Mouse (Mus musculus) cerebellum, adult 9-11 months (tissue): Measurements from ENCODE around the gene Psmb5.
A peak's percentile ranks its signal among the peaks of the same experiment; 100 is the strongest.

Experiments
- DNase-seq: peaks from one replicate; pipeline ENCODE4 v3.0.0; 2022

Gene Psmb5

GRCm38 (mm10) chr14:54591056-54591455, 26.8 kb downstream of the Psmb5 start:
- DNase-seq = no peak

GRCm38 (mm10) chr14:54583681-54584338, 34.0 kb downstream of the Psmb5 start:
- DNase-seq = peak; percentile 51

- DNase-seq = no peak
These were observed 35.3 kb downstream of the Psmb5 start for GRCm38 (mm10) chr14:54582536-54582935.

DNA sequence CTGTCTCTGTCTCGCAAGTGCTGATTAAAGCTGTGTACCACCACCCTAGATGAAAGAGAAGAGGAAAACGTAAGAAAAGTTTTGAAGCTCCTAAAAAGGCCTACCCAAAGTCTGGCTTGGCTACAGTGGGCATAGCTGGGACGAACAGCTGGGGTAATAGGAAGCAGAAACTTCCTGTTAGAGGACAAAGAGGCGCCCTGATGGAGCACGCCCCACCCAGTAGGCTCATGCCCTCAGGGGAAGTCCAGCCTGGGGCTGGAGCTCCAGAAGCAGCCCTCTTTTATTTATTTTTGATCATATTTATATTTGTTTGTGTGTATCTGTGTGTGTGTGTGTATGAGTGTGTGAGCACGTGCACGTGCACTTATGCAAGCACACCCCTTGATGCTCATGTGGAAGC, 38.2 kb downstream of the Psmb5 start:
- no peak for DNase-seq

GRCm38 (mm10) chr14:54578063-54578462, 39.8 kb downstream of the Psmb5 start:
- no peak for DNase-seq

DNA sequence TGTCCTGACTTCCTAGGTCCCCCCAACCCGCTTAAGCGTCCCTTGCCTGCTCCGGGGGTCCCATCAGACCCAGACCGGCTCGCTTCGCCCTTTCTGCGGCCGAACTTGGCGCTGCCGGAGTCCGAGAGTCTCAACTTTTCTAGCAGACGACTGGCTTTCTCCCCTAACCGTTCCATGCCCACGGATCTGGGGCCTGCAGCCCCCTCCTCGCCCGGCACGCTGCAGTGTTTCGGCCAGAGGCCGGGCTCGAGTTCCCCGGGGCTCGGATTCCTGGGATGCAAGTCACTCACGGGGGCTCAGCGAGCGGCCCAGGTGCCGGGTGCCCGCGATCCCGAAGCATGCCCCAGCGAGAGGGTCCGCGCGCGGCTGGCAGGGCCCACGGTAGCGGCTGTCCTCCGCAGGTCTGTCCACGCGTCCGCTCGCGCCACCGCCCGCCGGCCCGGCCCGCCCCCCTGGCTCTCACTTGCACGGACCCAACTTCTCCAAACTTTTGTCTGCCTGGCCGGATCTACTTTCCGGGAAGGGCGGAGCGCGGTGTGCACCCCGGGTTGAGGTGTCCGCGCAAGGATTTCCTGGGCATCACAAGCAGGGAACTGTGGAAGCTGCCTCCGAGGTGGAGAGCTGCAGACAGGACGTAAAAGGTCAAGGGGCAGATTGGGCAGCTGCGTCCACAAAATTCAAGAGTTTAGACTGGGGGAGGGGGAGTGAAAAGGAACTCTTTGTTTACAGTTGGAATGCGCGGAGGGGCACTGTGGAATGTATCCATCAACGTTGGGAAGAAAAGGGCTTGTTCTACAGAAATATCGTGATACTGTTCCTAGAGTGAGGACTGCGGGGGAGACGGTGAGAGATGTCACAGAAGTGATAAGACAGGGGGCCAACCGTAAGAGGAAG, 40.5 kb downstream of the Psmb5 start, which contains the start of gene Ajuba:
Gene Ajuba (minus strand): TSS at position 470 of the 894 bp plus-strand sequence.
- no peak for DNase-seq

DNA sequence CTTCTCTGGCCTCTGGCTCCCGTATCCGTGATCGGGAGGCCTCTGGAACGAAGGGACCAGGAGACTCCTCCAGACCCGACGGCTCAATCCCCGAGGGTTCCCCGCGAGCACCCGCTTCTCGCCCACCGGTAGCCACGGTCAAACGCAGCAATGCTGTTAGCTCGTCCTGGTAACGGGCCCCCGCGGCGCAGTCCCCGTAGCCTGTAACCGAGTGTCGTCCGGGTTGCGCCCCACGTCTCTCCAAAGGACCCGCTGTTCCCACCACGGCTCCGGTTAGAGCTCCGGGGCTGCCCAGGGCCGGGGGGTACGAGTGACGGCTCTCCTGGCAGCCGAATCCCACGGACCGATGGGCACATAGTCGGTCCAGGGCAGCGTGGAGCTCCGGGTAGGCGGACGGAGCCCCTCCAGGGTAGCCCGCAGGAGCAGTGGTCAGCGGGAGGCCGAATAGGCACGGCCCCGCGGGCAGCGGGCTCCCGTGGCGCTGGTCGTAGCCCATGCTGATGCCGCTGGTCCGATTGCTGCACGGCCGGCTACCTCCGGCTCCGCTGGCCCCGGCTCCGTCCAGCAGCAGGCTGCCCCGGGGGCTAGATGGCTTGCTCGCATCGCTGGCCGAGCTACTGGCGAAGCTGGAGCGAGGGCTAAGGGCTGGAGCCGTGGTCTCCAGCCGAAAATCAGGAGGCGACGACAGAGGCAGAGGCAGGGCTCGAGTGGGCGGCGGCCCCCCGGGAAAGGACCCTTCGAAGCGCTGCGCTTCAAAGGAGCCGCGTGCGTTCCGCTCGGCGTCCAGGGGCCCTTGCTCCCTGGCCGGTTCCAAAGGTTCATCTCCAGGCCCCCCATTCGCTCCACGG, 41.4 kb downstream of the Psmb5 start:
- DNase-seq = no peak

GRCm38 (mm10) chr14:54575631-54576030, 42.2 kb downstream of the Psmb5 start:
- DNase-seq = no peak

DNA sequence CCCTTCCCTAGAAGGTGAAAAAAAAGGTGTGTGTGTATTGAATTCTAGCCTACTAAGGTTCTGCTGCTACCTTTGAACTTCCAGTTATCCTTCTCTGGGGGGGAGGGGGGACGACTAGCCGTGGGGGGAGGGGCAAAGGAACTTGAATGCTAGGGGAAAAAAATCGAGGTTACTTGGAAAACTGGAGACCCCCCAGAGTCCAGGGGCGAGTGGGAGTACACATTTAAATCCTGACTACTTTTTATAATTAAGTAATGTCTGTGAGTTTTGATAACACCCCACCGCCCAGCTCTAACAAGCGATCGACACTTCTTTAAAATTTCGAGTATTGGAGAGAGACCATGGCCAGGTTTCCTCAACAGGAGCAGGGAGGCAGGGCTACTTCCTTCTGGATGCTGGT, 42.8 kb downstream of the Psmb5 start:
- no peak for DNase-seq

GRCm38 (mm10) chr14:54574253-54574652, 43.6 kb downstream of the Psmb5 start:
- no peak for DNase-seq

DNA sequence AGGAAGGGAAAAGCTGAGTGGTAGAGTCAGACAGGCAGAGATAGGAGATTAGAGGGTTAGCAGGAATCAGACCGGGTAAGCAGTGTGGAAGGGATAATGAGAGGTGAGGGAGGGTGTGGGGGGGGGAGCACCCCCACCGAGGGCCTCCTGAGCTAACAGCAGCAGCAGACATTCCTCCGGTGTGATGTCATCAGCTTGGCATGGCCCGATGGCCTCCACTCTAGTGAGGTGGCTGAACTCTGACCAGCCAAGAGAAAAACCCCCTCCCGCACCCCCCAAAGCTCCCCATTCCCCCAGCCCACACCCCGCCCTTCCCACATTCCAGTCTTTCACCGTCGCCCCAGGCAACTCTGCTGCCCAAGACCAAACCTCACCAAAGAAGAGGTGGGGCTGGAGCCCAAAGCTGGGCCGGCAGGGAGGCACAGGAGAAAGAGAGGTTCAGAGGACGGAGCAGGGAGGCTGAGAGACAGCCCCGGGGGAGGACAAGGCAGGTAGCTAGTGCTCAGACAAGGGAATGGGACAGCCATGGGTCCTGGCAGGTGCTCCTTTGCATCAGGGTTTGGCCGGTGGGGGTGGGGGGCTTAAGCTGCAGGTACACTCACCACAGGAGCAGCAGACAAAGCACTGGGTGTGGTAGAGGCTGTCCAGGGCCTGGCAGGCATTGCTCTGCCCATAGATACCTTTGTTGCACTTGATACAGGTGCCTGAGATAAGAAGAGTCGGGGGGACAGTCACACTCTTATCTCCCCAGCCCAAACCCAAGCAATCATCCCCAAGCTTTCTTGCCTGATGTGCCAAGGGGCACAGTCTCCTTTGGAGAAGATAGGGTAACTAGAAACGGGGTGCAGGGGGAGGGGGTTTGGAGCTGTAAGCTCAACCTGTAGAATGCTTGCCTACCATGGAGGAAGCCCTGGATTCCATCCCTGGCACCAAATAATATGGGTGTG, 44.8 kb downstream of the Psmb5 start:
- no peak for DNase-seq

GRCm38 (mm10) chr14:54572122-54572521, 45.7 kb downstream of the Psmb5 start:
- no peak for DNase-seq

DNA sequence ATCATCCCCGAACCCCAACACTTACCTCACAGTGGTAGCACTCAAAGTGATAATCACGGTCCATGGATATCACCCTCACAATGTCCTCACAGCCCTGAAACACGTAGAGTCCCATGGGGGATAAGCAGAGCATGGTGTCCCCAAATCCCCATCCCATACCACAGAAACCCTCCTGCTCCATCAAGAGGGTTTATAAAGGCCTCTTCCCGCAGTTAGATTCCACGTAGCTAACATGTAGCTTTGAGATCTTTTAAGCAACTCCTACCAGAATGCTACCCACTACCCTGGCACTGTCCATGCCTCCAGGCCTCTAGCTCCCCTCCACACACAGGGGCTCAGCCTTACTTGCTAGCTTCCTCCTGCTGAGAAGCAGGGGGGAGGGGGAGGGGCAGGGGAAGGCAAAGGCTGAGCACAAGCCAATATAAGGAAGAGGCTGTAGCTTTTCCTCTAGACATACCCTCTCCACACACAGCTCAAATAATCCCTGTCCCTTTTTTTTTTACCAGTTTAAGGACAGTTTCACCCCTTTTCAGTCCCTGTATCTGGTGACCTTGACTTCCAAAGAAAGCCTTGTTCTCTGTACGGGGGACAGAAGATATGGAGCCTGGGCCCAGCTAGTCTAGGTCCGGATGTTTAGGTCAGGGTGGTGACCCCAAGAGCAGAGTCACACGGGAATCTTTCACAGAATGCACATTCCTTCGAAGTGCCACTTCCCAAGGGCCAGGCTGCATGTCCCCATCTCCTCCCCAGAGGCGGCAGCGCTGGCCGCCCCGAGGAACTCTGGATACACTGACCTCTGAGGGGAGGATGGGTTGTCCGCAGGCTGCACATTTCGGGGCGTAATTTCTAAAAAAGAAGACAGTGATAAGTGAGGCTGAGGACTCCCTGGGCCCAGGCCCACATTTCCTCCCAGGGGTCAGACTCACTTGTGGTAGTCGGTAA, 48.1 kb downstream of the Psmb5 start:
- no peak for DNase-seq

DNA sequence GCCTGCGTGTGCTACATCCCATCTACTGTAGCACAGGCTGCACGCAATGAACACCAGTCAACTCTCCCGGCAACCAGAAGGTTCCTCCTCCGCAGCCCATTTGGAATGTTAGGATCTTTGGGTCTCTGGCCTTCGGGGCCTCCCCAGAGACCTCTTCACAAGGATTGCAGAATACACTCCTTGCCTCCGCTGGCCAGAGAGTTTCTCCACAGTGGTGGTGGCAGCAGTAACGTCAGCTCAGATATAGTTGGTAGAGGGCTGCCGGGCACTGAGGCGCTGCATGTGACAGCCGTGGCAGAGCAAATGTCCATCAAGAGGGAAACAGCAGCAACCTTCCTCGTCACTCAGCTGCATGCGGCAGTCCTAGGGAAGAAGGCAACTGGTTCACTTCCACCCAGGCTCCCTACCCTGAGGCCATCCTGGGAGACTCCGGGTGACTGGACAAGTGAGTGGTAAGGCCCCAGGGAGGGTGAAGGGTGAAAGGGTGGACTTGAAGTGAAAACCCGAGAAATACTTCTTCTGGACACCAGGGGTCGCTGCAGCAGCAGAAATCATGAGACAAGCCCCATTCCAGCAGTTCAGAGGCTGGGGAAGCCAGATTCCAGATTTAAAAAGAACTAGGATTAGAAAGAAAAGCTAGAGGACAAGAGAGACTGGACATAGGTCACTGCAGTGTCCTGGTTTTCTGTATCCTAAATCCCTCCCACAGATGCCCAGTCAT, 49.0 kb downstream of the Psmb5 start:
- peak; percentile 68 for DNase-seq
